Mouse (Mus musculus) limb, embryonic 10.5 days (tissue): ENCODE data around the gene Mroh8. TPM values are rescaled to one million over a fixed set of nuclear protein-coding genes. Genes with fewer than 3 reads are reported as not detected.
"Not testable (repeated sequence)": the region's sequence is repeated elsewhere in the genome, so short reads cannot be mapped to it uniquely, and the experiment has no call there.

ENCODE experiments used
- DNase-seq: peaks from one replicate; pipeline ENCODE4 v3.0.0-alpha.2; 2017; ENCODE audit warnings: low spot score
- H3K27ac ChIP-seq: fragments of 300-500 bp; sonication (generic); 2 replicates; pipeline ENCODE4 v1.5.1; 2016; ENCODE audit warnings: mild to moderate bottlenecking
- H3K27me3 ChIP-seq: fragments of 300-500 bp; sonication (generic); 2 replicates; pipeline ENCODE4 v1.6.1; 2016; ENCODE audit warnings: low read depth, mild to moderate bottlenecking; ENCODE audit not compliant: poor library complexity, severe bottlenecking
- H3K36me3 ChIP-seq: fragments of 300-500 bp; sonication (generic); 2 replicates; pipeline ENCODE4 v1.6.1; 2016; ENCODE audit warnings: mild to moderate bottlenecking, moderate library complexity
- H3K4me1 ChIP-seq: fragments of 300-500 bp; sonication (generic); 2 replicates; pipeline ENCODE4 v1.6.1; 2016
- H3K4me3 ChIP-seq: fragments of 300-500 bp; sonication (generic); 2 replicates; pipeline ENCODE4 v1.5.1; 2016; ENCODE audit warnings: mild to moderate bottlenecking, moderate library complexity
- H3K9me3 ChIP-seq: fragments of 300-500 bp; sonication (generic); replicated peaks from 2 replicates; pipeline ENCODE4 v1.6.1; 2016; ENCODE audit warnings: mild to moderate bottlenecking
- WGBS: fragments of 180-500 bp; shearing (Covaris S2); methylation state at CpG from one replicate; pipeline ENCODE4 v1.1.7; 2016; 5-methylcytosine and 5-hydroxymethylcytosine counted together
- polyA plus RNA-seq: library from polyadenylated mRNA; unstranded; fragments of >200 nt; fragmentation: Nextera tagmentation; extraction: Ambion mirVana; gene quantifications from 2 replicates; pipeline ENCODE4 v1.2.1, GENCODE M21; 2016

Mroh8 gene
- polyA plus RNA-seq, 1 experiment from 2014 or later, result 0.66 TPM

- Histone ChIP-seq H3K27ac (no peak overlapping the region), H3K36me3 (no peaks in the 10 kb centered on the region), H3K4me3 (no peak overlapping the region), H3K27me3 (no peaks in the 10 kb centered on the region), H3K9me3 (no peaks in the 10 kb centered on the region), H3K4me1 (peaks cover 15% of the 10 kb centered on the region; the same call in 1 of the 2 replicates)
- no peak for DNase-seq
- 75% methylated on average over 6 of the region's 6 CpGs for WGBS
Observed at GRCm38 (mm10) chr2:157263832-157264231, 15.5 kb downstream of the Mroh8 start.

- H3K27me3 ChIP-seq, result no peaks in the 10 kb centered on the region
- WGBS, result 93% methylated on average over 1 of the region's 1 CpGs
- H3K36me3 ChIP-seq, result no peaks in the 10 kb centered on the region
- no peaks in the 10 kb centered on the region for H3K9me3 ChIP-seq
- H3K4me3 ChIP-seq, result no peak overlapping the region
- peaks cover 15% of the 10 kb centered on the region; the same call in 1 of the 2 replicates for H3K4me1 ChIP-seq
- H3K27ac ChIP-seq, result no peak overlapping the region
- no peak for DNase-seq
Observed at GRCm38 (mm10) chr2:157263101-157263500, 16.2 kb downstream of the Mroh8 start.

- no peak overlapping the region for H3K4me3 ChIP-seq
- no peaks in the 10 kb centered on the region for H3K36me3 ChIP-seq
- no peaks in the 10 kb centered on the region for H3K9me3 ChIP-seq
- peaks cover 15% of the 10 kb centered on the region; the same call in 1 of the 2 replicates for H3K4me1 ChIP-seq
- 71% methylated on average over 9 of the region's 9 CpGs for WGBS
- DNase-seq, result no peak
- no peaks in the 10 kb centered on the region for H3K27me3 ChIP-seq
- no peak overlapping the region; the same call in 1 of the 2 replicates for H3K27ac ChIP-seq
Observed at GRCm38 (mm10) chr2:157262506-157262905, 16.8 kb downstream of the Mroh8 start.

- WGBS, result 88% methylated on average over 5 of the region's 5 CpGs
- Histone ChIP-seq H3K27me3 (no peaks in the 10 kb centered on the region), H3K4me1 (peaks cover 15% of the 10 kb centered on the region; the same call in 1 of the 2 replicates), H3K9me3 (no peaks in the 10 kb centered on the region), H3K27ac (no peak overlapping the region), H3K36me3 (no peaks in the 10 kb centered on the region), H3K4me3 (no peak overlapping the region)
- no peak for DNase-seq
Observed at GRCm38 (mm10) chr2:157261930-157262329, 17.4 kb downstream of the Mroh8 start.

- Histone ChIP-seq H3K4me1 (peaks cover 21% of the 10 kb centered on the region; the same call in 1 of the 2 replicates), H3K4me3 (no peak overlapping the region), H3K27me3 (no peaks in the 10 kb centered on the region), H3K36me3 (no peaks in the 10 kb centered on the region), H3K9me3 (no peaks in the 10 kb centered on the region), H3K27ac (no peak overlapping the region)
- WGBS, result 5% methylated on average over 5 of the region's 5 CpGs
- DNase-seq, result peak; percentile 47
Observed at GRCm38 (mm10) chr2:157259720-157260119, 19.6 kb downstream of the Mroh8 start.

GRCm38 (mm10) chr2:157248111-157248510, 31.2 kb downstream of the Mroh8 start:
- H3K4me1 ChIP-seq, result peaks cover 12% of the 10 kb centered on the region
- H3K27me3 ChIP-seq, result no peaks in the 10 kb centered on the region
- DNase-seq, result no peak
- H3K4me3 ChIP-seq, result no peak overlapping the region
- H3K36me3 ChIP-seq, result no peaks in the 10 kb centered on the region
- H3K9me3 ChIP-seq, result no peaks in the 10 kb centered on the region
- H3K27ac ChIP-seq, result no peak overlapping the region

GRCm38 (mm10) chr2:157245603-157246002, 33.7 kb downstream of the Mroh8 start:
- Histone ChIP-seq H3K36me3 (no peaks in the 10 kb centered on the region), H3K27ac (no peak overlapping the region), H3K9me3 (no peaks in the 10 kb centered on the region), H3K4me1 (peaks cover 12% of the 10 kb centered on the region), H3K27me3 (no peaks in the 10 kb centered on the region), H3K4me3 (no peak overlapping the region)
- no peak for DNase-seq
- 76% methylated on average over 2 of the region's 2 CpGs for whole genome bisulfite sequencing

GRCm38 (mm10) chr2:157245001-157245400, 34.3 kb downstream of the Mroh8 start:
- Histone ChIP-seq H3K36me3 (no peaks in the 10 kb centered on the region), H3K27ac (no peak overlapping the region), H3K4me1 (peaks cover 12% of the 10 kb centered on the region), H3K4me3 (no peak overlapping the region), H3K27me3 (no peaks in the 10 kb centered on the region), H3K9me3 (no peaks in the 10 kb centered on the region)
- WGBS, result 30% methylated on average over 5 of the region's 5 CpGs
- no peak for DNase-seq

GRCm38 (mm10) chr2:157235946-157236345, 43.4 kb downstream of the Mroh8 start:
- H3K27me3 ChIP-seq, result no peaks in the 10 kb centered on the region
- no peaks in the 10 kb centered on the region for H3K36me3 ChIP-seq
- DNase-seq, result no peak
- H3K4me1 ChIP-seq, result no peaks in the 10 kb centered on the region
- WGBS, result 94% methylated on average over 8 of the region's 8 CpGs
- H3K27ac ChIP-seq, result no peak overlapping the region
- H3K9me3 ChIP-seq, result no peaks in the 10 kb centered on the region
- no peak overlapping the region for H3K4me3 ChIP-seq

- not testable (repeated sequence) for H3K9me3 ChIP-seq, H3K27me3 ChIP-seq, H3K27ac ChIP-seq, H3K36me3 ChIP-seq, H3K4me3 ChIP-seq, DNase-seq, H3K4me1 ChIP-seq
- WGBS, result 95% methylated on average over 3 of the region's 3 CpGs
Observed at GRCm38 (mm10) chr2:157221916-157222315, 57.4 kb downstream of the Mroh8 start.

- no peaks in the 10 kb centered on the region for H3K4me1 ChIP-seq
- DNase-seq, result no peak
- no peak overlapping the region for H3K27ac ChIP-seq
- no peak overlapping the region for H3K4me3 ChIP-seq
- no peaks in the 10 kb centered on the region for H3K36me3 ChIP-seq
- no peaks in the 10 kb centered on the region for H3K9me3 ChIP-seq
- H3K27me3 ChIP-seq, result no peaks in the 10 kb centered on the region
- WGBS, result 81% methylated on average over 6 of the region's 6 CpGs
Observed at GRCm38 (mm10) chr2:157220108-157220507, 59.2 kb downstream of the Mroh8 start.

- WGBS, result 95% methylated on average over 7 of the region's 7 CpGs
- no peaks in the 10 kb centered on the region for H3K27me3 ChIP-seq
- no peak for DNase-seq
Observed at GRCm38 (mm10) chr2:157211731-157212130, 67.6 kb downstream of the Mroh8 start.

GRCm38 (mm10) chr2:157204366-157205218, 74.8 kb downstream of the Mroh8 start, which contains the start of gene Rbl1:
TSS of gene Rbl1 (minus strand) at chr2:157204534.
- WGBS, result 1% methylated on average over 73 of the region's 73 CpGs

More at GRCm38 (mm10) chr2:157211731-157212130, 67.6 kb downstream of the Mroh8 start:
- H3K36me3 ChIP-seq, result no peaks in the 10 kb centered on the region
- H3K9me3 ChIP-seq, result no peaks in the 10 kb centered on the region
- H3K4me3 ChIP-seq, result no peak overlapping the region
- H3K27ac ChIP-seq, result no peak overlapping the region
- no peaks in the 10 kb centered on the region for H3K4me1 ChIP-seq

More at GRCm38 (mm10) chr2:157204366-157205218, 74.8 kb downstream of the Mroh8 start, which contains the start of gene Rbl1:
- Histone ChIP-seq H3K27me3 (no peaks in the 10 kb centered on the region), H3K4me1 (peaks cover 14% of the 10 kb centered on the region), H3K9me3 (no peaks in the 10 kb centered on the region), H3K4me3 (peak within 1 kb of the TSS; percentile 78), H3K36me3 (peaks cover 25% of the 10 kb centered on the region), H3K27ac (peak within 1 kb of the TSS; percentile 98)
- peak; percentile 96 for DNase-seq
